Comparison of ENCODE assay signal across 28 mouse cellular contexts in the genomic region with DNA sequence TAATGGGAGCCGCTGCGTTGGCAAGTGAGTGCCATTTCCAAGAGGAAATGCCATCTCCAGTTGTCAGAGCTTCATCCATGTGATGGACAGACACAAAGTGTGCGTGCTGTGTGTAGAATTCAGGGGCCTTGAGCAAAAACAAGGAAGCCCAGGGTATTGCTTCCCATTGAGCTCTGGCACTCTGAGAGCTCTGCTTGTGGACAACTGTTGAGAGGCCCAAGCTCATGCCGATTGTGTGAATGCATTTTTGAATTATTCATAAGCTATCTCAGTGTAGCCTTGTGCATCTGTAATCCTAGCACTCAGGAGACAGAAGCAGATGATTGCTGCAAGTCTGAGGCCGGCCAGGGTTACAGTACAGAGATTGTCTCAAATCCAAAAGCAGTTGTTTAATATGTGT. TPM values are rescaled to one million over a fixed set of nuclear protein-coding genes. Genes with fewer than 3 reads are reported as not detected.
A peak's percentile ranks its signal among the peaks of the same experiment; 100 is the strongest.
DNase-seq lines count a peak whose midpoint lies in the region; ATAC-seq lines count a peak whose summit lies in the region.
"Had no signal": no experiment of that assay in that cellular context is flagged by ENCODE, and none has a peak within 500 bp of the region (broad histone marks: within the 10 kb centered on the region; RNA-seq: fewer than 3 reads in every experiment).

No protein-coding gene starts in this region.

- H3K36me3 ChIP-seq in hindbrain, embryonic 14.5 days (replicated peaks; ENCODE audit: control insufficient read depth, insufficient read depth) = peaks cover 83% of the 10 kb centered on the region
- peaks cover 5% of the 10 kb centered on the region; the same call in 1 of the 2 replicates for H3K36me3 ChIP-seq in hindbrain, embryonic 11.5 days (ENCODE audit: control insufficient read depth, insufficient read depth, low read length)
- H3K36me3 ChIP-seq in forebrain, embryonic 16.5 days (ENCODE audit: control insufficient read depth, insufficient read depth) = peaks cover 16% of the 10 kb centered on the region
- H3K36me3 ChIP-seq in midbrain, embryonic 15.5 days (replicated peaks) = peaks cover 47% of the 10 kb centered on the region
- peaks cover 91% of the 10 kb centered on the region for H3K36me3 ChIP-seq in kidney, embryonic 15.5 days

- no peaks in the 10 kb centered on the region for H3K27me3 ChIP-seq in hindbrain, embryonic 14.5 days (ENCODE audit: control insufficient read depth, insufficient read depth, low read length)
- H3K27me3 ChIP-seq in hindbrain, embryonic 11.5 days (ENCODE audit: control insufficient read depth, insufficient read depth, low read length) = no peaks in the 10 kb centered on the region
- H3K27me3 ChIP-seq in forebrain, embryonic 16.5 days (replicated peaks; ENCODE audit: control insufficient read depth, insufficient read depth, low read length) = no peaks in the 10 kb centered on the region
- no peaks in the 10 kb centered on the region for H3K27me3 ChIP-seq in midbrain, embryonic 15.5 days (replicated peaks)
- H3K27me3 ChIP-seq in kidney, embryonic 15.5 days = no peaks in the 10 kb centered on the region

- H3K9ac ChIP-seq in hindbrain, embryonic 14.5 days = no peak overlapping the region
- no peak overlapping the region for H3K9ac ChIP-seq in hindbrain, embryonic 11.5 days (ENCODE audit: low read depth, low read length)
- H3K9ac ChIP-seq in forebrain, embryonic 16.5 days (replicated peaks; ENCODE audit: low read depth, low read length) = no peak overlapping the region
- no peak overlapping the region for H3K9ac ChIP-seq in midbrain, embryonic 15.5 days
- H3K9ac ChIP-seq in kidney, embryonic 15.5 days = no peak overlapping the region

- no peaks in the 10 kb centered on the region for H3K9me3 ChIP-seq in hindbrain, embryonic 14.5 days (ENCODE audit: control insufficient read depth, low read length)
- no peaks in the 10 kb centered on the region for H3K9me3 ChIP-seq in hindbrain, embryonic 11.5 days (ENCODE audit: control insufficient read depth, low read length)
- H3K9me3 ChIP-seq in forebrain, embryonic 16.5 days (ENCODE audit: control insufficient read depth, low read length) = no peaks in the 10 kb centered on the region
- H3K9me3 ChIP-seq in midbrain, embryonic 15.5 days = no peaks in the 10 kb centered on the region
- H3K9me3 ChIP-seq in kidney, embryonic 15.5 days (replicated peaks) = no peaks in the 10 kb centered on the region
- H3K9me3 ChIP-seq: heart, embryonic 10.5 days had no signal

- H3K4me2 ChIP-seq in hindbrain, embryonic 14.5 days (replicated peaks) = no peak overlapping the region
- H3K4me2 ChIP-seq in hindbrain, embryonic 11.5 days (replicated peaks; ENCODE audit: low read depth, low read length) = no peak overlapping the region
- H3K4me2 ChIP-seq in forebrain, embryonic 16.5 days (ENCODE audit: low read length) = no peak overlapping the region
- no peak overlapping the region for H3K4me2 ChIP-seq in midbrain, embryonic 15.5 days
- H3K4me2 ChIP-seq in kidney, embryonic 15.5 days = no peak overlapping the region

- H3K4me3 ChIP-seq in hindbrain, embryonic 14.5 days (replicated peaks; ENCODE audit: low read length) = no peak overlapping the region
- no peak overlapping the region for H3K4me3 ChIP-seq in hindbrain, embryonic 11.5 days (ENCODE audit: low read depth, low read length)
- no peak overlapping the region for H3K4me3 ChIP-seq in forebrain, embryonic 16.5 days (replicated peaks; ENCODE audit: low read length)
- no peak overlapping the region for H3K4me3 ChIP-seq in midbrain, embryonic 15.5 days
- no peak overlapping the region for H3K4me3 ChIP-seq in kidney, embryonic 15.5 days (replicated peaks)
- H3K4me3 ChIP-seq: heart, embryonic 10.5 days had no signal

- H3K4me1 ChIP-seq in hindbrain, embryonic 14.5 days (replicated peaks; ENCODE audit: control insufficient read depth, insufficient read depth, low read length) = 0 out of 2 replicates have a peak, but pooled peaks cover 3% of the 10 kb centered on the region
- no peaks in the 10 kb centered on the region for H3K4me1 ChIP-seq in hindbrain, embryonic 11.5 days (replicated peaks; ENCODE audit: control insufficient read depth, insufficient read depth, low read length)
- H3K4me1 ChIP-seq in forebrain, embryonic 16.5 days (replicated peaks; ENCODE audit: control insufficient read depth, insufficient read depth, low read length) = peaks cover 6% of the 10 kb centered on the region
- peaks cover 7% of the 10 kb centered on the region for H3K4me1 ChIP-seq in midbrain, embryonic 15.5 days
- no peaks in the 10 kb centered on the region for H3K4me1 ChIP-seq in kidney, embryonic 15.5 days
- H3K4me1 ChIP-seq: heart, embryonic 10.5 days had no signal

- 0 out of 2 replicates have a peak overlapping the region, but pooled peaks have one; percentile 38 for H3K27ac ChIP-seq in hindbrain, embryonic 14.5 days
- no peak overlapping the region for H3K27ac ChIP-seq in hindbrain, embryonic 11.5 days (ENCODE audit: low read depth, low read length)
- no peak overlapping the region for H3K27ac ChIP-seq in forebrain, embryonic 16.5 days (ENCODE audit: low read length)
- H3K27ac ChIP-seq in midbrain, embryonic 15.5 days = peak overlapping the region; percentile 10
- no peak overlapping the region for H3K27ac ChIP-seq in kidney, embryonic 15.5 days
- H3K27ac ChIP-seq: heart, embryonic 10.5 days had no signal

- intact Hi-C loops in heart, postnatal 14 days (cut with DNase I) = no loop called here

- peak; percentile 60; the same call in 1 of the 2 replicates for ATAC-seq in hindbrain, embryonic 14.5 days (ENCODE audit: low FRiP score)
- ATAC-seq in hindbrain, embryonic 11.5 days (ENCODE audit: low FRiP score) = no peak
- peak; percentile 72 for ATAC-seq in forebrain, embryonic 16.5 days
- peak; percentile 70 for ATAC-seq in midbrain, embryonic 15.5 days (replicated peaks)
- no peak for ATAC-seq in kidney, embryonic 15.5 days (replicated peaks; ENCODE audit: low FRiP score)
- ATAC-seq: intestine, embryonic 16.5 days; lung, postnatal 0 days had no signal

- DNase-seq in hindbrain, embryonic 14.5 days (ENCODE audit: low spot score) = peak; percentile 32
- DNase-seq in hindbrain, embryonic 11.5 days (ENCODE audit: low spot score) = no peak
- DNase-seq in brain, adult 2 months (ENCODE audit: low read depth, low spot score) = peak; percentile 40
- no peak for DNase-seq in heart, postnatal 14 days
- no peak for DNase-seq in left cerebral cortex, adult 8-10 months (ENCODE audit: low spot score in 2 of 2)
- DNase-seq: B cell, adult 2 months; cerebellum, adult 8-10 months; gastrocnemius, postnatal 25 days; heart, postnatal 10 days; kidney, postnatal 4 days; liver; right cerebral cortex, postnatal 14 days; spleen, adult 18-20 months; thymus, postnatal 25 days had no signal

- WGBS in hindbrain, embryonic 14.5 days = 53% methylated on average over 5 of the region's 5 CpGs
- WGBS in hindbrain, embryonic 11.5 days = 73% methylated on average over 5 of the region's 5 CpGs
- 26% methylated on average over 5 of the region's 5 CpGs for WGBS in forebrain, embryonic 16.5 days
- 42% methylated on average over 5 of the region's 5 CpGs for WGBS in midbrain, embryonic 15.5 days
- WGBS in kidney, embryonic 15.5 days = 93% methylated on average over 5 of the region's 5 CpGs

RNA-seq across cellular contexts. Expression of a gene that starts 11.8 kb away (rescaled TPM):
- 32.2 and 39.6 TPM in 2 replicates for polyA plus RNA-seq in hindbrain, embryonic 14.5 days (2014; fragmentation: Nextera tagmentation; extraction: Ambion mirVana)
- 45.9 and 51.2 TPM in 2 replicates for polyA plus RNA-seq in hindbrain, embryonic 11.5 days (2014; fragmentation: Nextera tagmentation; extraction: Ambion mirVana)
- polyA plus RNA-seq in forebrain, embryonic 16.5 days (2015; fragmentation: Nextera tagmentation; extraction: Ambion mirVana) = 27.1 and 31.0 TPM in 2 replicates
- 25.3 and 26.4 TPM in 2 replicates for polyA plus RNA-seq in midbrain, embryonic 15.5 days (2015; fragmentation: Nextera tagmentation; extraction: Ambion mirVana)
- total RNA-seq in heart, postnatal 14 days (2021) = 10 to 100 TPM; 12.9 to 14.5 TPM
- total RNA-seq in left cerebral cortex, adult 8-10 months (2022) = 10 to 100 TPM; 15.9 to 21.0 (median 19.5) TPM
- polyA plus RNA-seq in kidney, embryonic 15.5 days (2015; fragmentation: Nextera tagmentation; extraction: Ambion mirVana) = 38.7 and 42.0 TPM in 2 replicates

RNA-seq across cellular contexts. Expression of a gene that starts 29.2 kb away (rescaled TPM):
- 18.7 and 20.0 TPM in 2 replicates for polyA plus RNA-seq in hindbrain, embryonic 14.5 days (2014; fragmentation: Nextera tagmentation; extraction: Ambion mirVana)
- 14.9 and 15.9 TPM in 2 replicates for polyA plus RNA-seq in hindbrain, embryonic 11.5 days (2014; fragmentation: Nextera tagmentation; extraction: Ambion mirVana)
- polyA plus RNA-seq in forebrain, embryonic 16.5 days (2015; fragmentation: Nextera tagmentation; extraction: Ambion mirVana) = 7.3 and 9.7 TPM in 2 replicates
- polyA plus RNA-seq in midbrain, embryonic 15.5 days (2015; fragmentation: Nextera tagmentation; extraction: Ambion mirVana) = 9.9 and 10.8 TPM in 2 replicates
- total RNA-seq in heart, postnatal 14 days (2021) = 10 to 100 TPM; 23.6 to 27.0 TPM
- total RNA-seq in left cerebral cortex, adult 8-10 months (2022) = 1 to 10 TPM; 4.0 to 9.4 (median 7.5) TPM
- polyA plus RNA-seq in kidney, embryonic 15.5 days (2015; fragmentation: Nextera tagmentation; extraction: Ambion mirVana) = 43.8 and 45.0 TPM in 2 replicates

RNA-seq across cellular contexts. Expression of a gene that starts 29.5 kb away (rescaled TPM):
- 0.12 and 0.27 TPM in 2 replicates for polyA plus RNA-seq in hindbrain, embryonic 14.5 days (2014; fragmentation: Nextera tagmentation; extraction: Ambion mirVana)
- 0.96 TPM in 1 of 2 replicates, not detected in the other for polyA plus RNA-seq in hindbrain, embryonic 11.5 days (2014; fragmentation: Nextera tagmentation; extraction: Ambion mirVana)
- not detected in 2 replicates for polyA plus RNA-seq in forebrain, embryonic 16.5 days (2015; fragmentation: Nextera tagmentation; extraction: Ambion mirVana)
- 0.18 and 0.61 TPM in 2 replicates for polyA plus RNA-seq in midbrain, embryonic 15.5 days (2015; fragmentation: Nextera tagmentation; extraction: Ambion mirVana)
- under 1 TPM in 1 of 2 experiments, not detected in 1; 0.10 TPM for total RNA-seq in heart, postnatal 14 days (2021)
- total RNA-seq in left cerebral cortex, adult 8-10 months (2022) = 1 to 10 TPM in 1 of 4 experiments, under 1 TPM in 1, not detected in 2; 0.28 to 1.0 TPM
- polyA plus RNA-seq in kidney, embryonic 15.5 days (2015; fragmentation: Nextera tagmentation; extraction: Ambion mirVana) = 0.26 and 0.57 TPM in 2 replicates
- total RNA-seq: heart, postnatal 10 days; megakaryocyte progenitor cell, adult 5-6 weeks had no signal
- polyA plus RNA-seq: intestine, embryonic 16.5 days; liver, embryonic 16.5 days had no signal

RNA-seq across cellular contexts. Expression of a gene that starts 58.8 kb away (rescaled TPM):
- polyA plus RNA-seq in hindbrain, embryonic 14.5 days (2014; fragmentation: Nextera tagmentation; extraction: Ambion mirVana) = not detected in 2 replicates
- not detected in 2 replicates for polyA plus RNA-seq in hindbrain, embryonic 11.5 days (2014; fragmentation: Nextera tagmentation; extraction: Ambion mirVana)
- not detected in 2 replicates for polyA plus RNA-seq in forebrain, embryonic 16.5 days (2015; fragmentation: Nextera tagmentation; extraction: Ambion mirVana)
- polyA plus RNA-seq in midbrain, embryonic 15.5 days (2015; fragmentation: Nextera tagmentation; extraction: Ambion mirVana) = not detected in 2 replicates
- not detected for total RNA-seq in heart, postnatal 14 days (2021)
- total RNA-seq in left cerebral cortex, adult 8-10 months (2022) = under 1 TPM; 0.56 to 0.91 (median 0.76) TPM
- polyA plus RNA-seq in kidney, embryonic 15.5 days (2015; fragmentation: Nextera tagmentation; extraction: Ambion mirVana) = not detected in 2 replicates
- total RNA-seq: adrenal gland, adult 18-20 months; adrenal gland, postnatal 4 days; gastrocnemius, postnatal 25 days; heart, postnatal 10 days; layer of hippocampus, postnatal 14 days; megakaryocyte progenitor cell, adult 5-6 weeks had no signal
- polyA plus RNA-seq: embryonic facial prominence, embryonic 11.5 days; heart, embryonic 10.5 days; kidney, embryonic 14.5 days; neural tube, embryonic 14.5 days had no signal

Comparison
In these comparisons a context has a peak if more than half of its experiments do, and no peak if none do; other contexts are left out.
1. ATAC-seq: peak in hindbrain, embryonic 14.5 days (single experiment), forebrain, embryonic 16.5 days (single experiment) and midbrain, embryonic 15.5 days (single experiment); none in hindbrain, embryonic 11.5 days (single experiment) and kidney, embryonic 15.5 days (single experiment).
2. DNase-seq: peak in hindbrain, embryonic 14.5 days (single experiment) and brain, adult 2 months (single experiment); none in hindbrain, embryonic 11.5 days (single experiment), heart, postnatal 14 days (0 of 2) and left cerebral cortex, adult 8-10 months (0 of 2).
3. H3K27ac ChIP-seq: peak in hindbrain, embryonic 14.5 days (single experiment) and midbrain, embryonic 15.5 days (single experiment); none in hindbrain, embryonic 11.5 days (single experiment), forebrain, embryonic 16.5 days (single experiment) and kidney, embryonic 15.5 days (single experiment).